Mouse (Mus musculus): ENCODE results near the gene Kcnq1.

GRCm38 (mm10) chr7:143064226-143064625 is 41.9 kb upstream of the Kcnq1 start:
- TF ChIP-seq POLR2A (IDR thresholded peaks at IDR 0.05; ENCODE audit: extremely low read depth, insufficient read depth, low read length): no peak
- no peak for TF ChIP-seq CTCF (IDR thresholded peaks at IDR 0.05; ENCODE audit: extremely low read depth, insufficient read depth, low read length)
